Mouse (Mus musculus): ENCODE data around the gene Man2a2. TPM values are rescaled to one million over a fixed set of nuclear protein-coding genes. Genes with fewer than 3 reads are reported as not detected.

Gene Man2a2
- total RNA-seq, 2 experiments from 2014 or later = 106 to 115 TPM

DNA sequence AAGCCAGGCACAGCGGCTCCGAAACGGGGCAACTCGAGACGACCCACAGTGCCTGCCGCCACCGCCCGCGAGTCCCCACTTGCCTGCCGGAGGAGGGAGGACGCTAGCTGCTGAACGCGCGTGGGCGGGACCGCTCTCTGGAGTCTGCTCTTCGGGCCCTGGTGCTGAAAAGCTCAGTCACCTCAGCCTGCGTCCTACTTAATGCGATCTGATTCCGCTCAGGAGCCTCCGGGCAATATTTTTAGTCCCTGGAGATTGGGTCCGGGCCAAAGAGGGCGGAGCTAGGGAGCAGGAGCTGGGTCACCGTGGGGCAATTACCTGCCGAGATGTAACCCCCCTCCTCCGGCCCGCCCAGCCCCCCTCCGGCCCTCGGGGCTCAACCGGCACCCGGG lies 530 bp downstream of the Man2a2 start:
- DNase-seq (ENCODE audit: low spot score in 2 of 2) = peak; percentile 77 to 80

DNA sequence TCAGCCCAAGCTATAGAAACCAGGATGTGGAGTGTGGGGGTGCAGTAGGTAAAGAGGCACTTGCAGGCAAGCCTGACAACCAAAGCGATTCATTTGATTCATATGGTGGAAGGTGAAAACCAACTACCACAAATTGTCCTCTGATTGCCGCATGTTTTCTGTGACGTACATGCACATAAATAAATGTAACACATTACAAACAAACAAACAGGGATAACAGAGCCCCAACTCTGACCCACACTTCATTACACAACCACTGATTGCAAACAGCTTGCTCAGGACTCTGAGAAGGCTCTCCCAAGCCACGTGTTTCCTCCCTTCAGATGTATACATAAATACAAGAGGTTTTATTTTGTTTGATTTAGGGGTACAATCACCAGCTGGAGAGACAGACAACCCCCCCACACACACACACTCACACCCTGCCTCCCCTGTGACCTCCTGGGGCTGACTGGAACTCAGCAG lies 1.2 kb downstream of the Man2a2 start:
- DNase-seq (ENCODE audit: low spot score in 2 of 2) = no peak

DNA sequence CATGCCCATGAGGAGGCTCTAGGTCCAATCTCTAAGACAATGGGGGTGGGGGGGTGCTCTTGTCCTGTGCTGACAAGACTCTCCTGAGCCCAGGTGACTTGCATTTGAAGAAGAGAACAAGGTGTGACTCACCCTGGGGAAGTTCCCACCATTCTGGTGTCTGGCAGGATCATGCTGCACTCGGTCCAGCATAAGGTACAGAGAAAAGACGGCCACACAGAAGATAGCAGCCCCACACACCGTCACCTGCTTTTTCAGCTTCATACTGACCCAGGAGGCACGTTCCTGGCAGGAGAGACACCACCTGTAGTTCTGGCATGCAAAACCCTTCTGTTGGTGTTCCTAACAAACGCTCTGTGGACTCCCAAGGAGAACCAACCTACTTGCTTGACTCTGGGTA lies 1.7 kb downstream of the Man2a2 start:
- no peak for DNase-seq (ENCODE audit: low spot score in 2 of 2)

DNA sequence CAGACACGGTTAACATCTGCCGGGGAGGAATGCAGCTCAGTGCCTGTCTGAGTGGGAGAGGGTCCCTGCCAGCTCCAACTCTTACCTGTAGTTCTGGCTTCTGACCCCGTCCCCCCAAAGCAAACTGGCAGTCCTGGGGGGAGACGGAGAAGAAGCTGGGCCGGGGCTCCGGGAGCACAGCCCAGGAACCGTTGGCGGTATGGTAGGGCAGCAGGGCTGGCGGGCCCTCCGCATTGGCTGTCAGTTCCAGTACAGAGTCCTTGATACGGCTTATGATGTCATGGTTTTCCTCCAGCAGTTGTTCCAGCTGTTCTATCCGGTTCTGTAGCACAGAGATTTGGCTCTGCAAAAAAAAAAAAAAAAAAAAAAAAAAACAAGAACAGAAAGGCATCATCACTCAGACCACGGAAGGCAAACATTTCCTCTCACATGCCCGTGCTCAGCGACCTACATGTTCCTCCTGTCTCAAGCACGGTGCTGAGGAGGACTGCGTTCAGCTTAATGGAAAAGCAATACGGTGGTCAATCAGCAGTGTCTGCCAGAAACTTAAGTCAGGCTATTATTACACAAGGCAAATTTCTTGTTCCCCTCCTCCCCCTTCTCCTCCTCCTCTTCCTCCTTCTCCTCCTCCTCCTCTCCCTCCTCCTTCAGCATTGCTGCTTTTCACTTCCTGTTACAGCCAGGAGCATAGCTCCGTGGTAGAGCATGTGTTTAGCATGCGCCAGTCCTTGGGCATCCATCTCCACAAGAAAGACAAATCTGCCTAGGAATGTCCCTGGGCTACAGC lies 2.3 kb downstream of the Man2a2 start:
- no peak for DNase-seq (ENCODE audit: low spot score in 2 of 2)

DNA sequence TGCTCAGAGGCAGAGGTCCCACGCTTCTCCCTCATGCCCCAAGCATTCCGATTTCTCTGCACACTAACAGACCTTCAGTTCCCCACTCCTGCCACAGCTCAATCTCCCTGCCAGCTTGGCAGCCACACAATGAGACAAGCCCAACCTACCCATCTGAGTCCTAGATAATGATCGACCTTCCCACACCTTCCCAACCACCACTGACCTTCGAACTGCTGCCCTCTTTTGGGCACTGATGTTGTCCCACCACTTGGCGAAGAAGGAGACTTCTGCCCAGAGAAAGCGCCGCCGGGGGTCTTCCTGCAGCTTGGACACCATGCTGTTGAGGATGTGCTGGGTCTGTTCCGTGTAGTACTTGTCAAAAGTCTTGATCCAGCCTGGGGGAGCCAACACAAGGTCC lies 3.2 kb downstream of the Man2a2 start:
- DNase-seq (ENCODE audit: low spot score in 2 of 2) = no peak

DNA sequence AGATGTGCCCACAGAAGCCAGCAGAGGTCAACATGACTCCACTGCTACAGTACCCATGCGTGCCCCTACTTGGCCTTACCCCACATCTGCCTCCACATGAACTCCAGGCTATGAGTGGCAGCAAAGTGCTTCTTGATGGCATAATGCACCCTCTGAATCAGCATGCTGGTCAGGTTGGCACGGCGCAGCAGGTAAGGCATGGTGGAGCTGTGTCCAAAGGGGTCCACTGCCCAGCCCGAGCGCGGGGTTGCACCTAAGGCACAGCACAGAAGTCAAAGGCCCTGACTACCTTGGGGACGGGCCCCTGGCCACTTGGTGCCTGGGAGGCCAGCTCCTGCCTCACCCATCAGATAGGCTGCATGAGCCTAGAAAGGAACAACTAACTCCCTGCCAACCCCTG lies 3.9 kb downstream of the Man2a2 start:
- DNase-seq (ENCODE audit: low spot score in 2 of 2) = no peak

DNA sequence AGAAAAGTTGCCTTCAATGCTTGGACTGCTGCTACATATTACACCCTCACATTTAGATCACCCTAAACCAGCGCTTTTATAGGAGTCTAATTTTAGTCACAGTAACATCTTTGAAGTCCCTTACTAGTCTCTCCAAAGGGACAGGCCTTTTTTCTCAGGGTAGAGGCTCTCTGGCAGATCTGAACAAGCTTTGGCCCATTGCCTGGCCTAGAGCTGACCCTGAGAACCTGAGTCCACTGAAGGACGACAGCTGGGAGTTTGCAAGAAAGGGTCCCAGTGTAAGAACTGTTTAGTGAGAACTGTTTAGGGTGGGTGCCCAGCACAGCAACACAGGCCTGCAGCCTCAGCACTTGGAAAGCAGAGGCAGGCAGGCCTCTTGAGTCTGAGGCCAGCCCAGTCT lies 5.4 kb downstream of the Man2a2 start:
- DNase-seq (ENCODE audit: low spot score in 2 of 2) = no peak

DNA sequence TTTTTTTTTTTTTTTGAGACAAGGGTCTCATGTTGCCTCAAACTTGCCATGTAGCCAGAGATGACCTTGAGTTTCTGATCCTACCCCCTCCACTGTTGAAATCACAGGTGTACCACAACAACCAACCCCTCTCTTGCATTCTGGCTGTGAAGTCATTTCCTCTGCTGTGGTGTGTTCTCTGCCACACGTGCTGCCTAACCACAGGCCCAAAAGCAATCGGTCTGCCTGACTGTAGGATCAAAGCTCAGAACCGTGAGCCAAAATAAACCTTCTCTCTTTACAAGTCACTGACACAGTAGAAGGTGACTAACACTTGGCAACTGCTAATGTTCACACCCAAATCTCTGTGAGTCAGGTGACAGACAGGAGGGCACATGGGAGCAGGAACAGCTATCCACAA lies 10.7 kb downstream of the Man2a2 start:
- no peak for DNase-seq (ENCODE audit: low spot score in 2 of 2)

DNA sequence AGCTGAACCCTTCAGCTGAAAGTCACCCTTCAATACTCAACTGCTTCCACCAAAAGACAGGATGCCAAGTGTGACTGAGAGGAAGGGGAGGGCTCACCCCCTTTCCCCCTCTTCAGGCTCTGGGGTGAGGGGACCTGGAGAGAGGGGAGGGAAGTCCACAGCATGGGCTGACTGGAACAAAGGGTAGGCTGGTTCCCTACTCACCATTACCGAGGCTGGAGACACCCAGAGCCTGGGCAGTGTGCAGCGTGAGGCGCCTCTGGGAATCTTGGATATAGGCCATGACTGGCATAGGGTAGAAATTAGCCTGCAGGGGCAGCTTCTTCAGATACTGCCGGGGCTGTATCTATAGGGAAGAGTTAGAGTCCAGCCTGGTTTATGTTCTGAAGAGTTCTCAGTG lies 13.1 kb downstream of the Man2a2 start:
- DNase-seq (ENCODE audit: low spot score in 2 of 2) = no peak

DNA sequence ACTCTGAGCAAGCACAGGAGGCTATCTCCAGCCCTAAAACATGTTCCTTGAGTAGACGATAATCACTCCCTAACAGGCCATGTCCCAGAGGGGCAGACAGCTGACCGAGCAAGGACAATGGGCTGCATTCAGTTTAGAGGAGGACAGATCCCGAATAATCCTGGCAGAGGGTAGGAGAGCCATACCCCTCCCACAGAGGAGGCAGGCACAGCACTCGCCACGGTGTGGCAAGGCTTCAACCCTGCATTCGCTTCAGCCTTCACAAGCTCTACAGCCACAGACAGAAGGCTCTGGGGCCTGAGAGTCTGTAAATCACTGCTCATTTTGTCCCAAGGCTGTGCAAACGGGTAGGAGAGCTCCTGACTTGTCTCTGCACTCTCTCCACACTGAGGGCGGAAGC lies 14.0 kb downstream of the Man2a2 start:
- peak; percentile 37 to 47 for DNase-seq (ENCODE audit: low spot score in 2 of 2)

DNA sequence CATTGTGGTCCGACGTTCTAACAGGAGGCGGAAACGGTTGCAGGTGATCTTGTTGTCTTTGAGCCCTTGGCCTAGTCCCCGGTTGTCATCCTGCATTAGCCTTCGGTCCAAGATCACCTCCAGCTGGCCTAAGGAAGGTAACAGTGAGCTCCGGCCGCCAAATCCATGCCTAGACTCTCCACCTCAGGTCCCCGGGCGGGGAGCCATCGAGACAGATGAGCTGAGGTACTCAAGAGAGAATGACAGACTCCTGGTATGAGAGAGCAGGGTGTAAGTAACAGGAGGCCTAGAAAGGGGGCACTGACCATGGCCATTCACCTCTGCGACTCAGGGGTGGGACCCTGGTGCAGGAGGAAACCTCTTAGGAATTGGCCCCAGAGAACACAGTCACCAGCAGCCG lies 14.8 kb downstream of the Man2a2 start:
- DNase-seq (ENCODE audit: low spot score in 2 of 2) = no peak

DNA sequence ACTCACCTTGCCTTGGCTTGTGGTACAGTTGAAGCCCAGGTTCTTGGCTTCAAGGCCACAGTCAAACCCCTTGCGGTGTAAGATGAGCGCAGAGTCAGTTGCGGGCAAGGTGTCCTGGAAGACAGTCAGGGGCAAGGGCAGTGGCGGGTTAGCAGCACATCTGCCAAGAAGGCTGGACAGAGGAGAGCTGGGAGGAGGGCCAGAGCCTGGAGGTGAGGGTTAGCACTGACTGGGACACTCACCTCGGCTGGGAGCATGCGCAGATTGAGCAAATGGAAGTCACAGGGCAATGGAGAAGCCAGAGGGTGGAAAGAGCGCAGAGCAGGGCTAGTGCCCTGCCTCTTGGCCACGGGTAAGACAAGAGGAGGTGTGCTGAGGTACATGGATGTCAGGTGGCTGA lies 18.3 kb downstream of the Man2a2 start:
- DNase-seq (ENCODE audit: low spot score in 2 of 2) = no peak

DNA sequence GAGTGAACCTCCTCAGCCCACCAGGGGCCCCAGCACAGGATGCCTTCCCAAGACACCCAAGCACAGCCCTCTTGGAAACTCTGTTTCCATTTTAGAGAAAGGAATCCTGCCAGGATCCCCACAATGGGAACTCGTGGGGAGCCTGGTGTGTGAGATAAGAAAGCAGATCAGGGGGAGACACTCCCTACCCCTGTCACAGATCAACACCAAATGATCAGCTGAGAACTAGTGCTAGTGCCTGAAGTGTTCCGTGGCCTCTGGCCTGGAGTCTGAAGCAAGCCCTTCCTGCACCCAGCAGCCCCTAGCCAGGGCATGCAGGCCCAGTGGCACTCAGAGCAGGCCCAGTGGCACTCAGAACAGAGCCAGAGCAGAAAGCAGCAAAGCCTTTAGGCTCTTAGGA lies 20.4 kb downstream of the Man2a2 start:
- no peak for DNase-seq (ENCODE audit: low spot score in 2 of 2)

DNA sequence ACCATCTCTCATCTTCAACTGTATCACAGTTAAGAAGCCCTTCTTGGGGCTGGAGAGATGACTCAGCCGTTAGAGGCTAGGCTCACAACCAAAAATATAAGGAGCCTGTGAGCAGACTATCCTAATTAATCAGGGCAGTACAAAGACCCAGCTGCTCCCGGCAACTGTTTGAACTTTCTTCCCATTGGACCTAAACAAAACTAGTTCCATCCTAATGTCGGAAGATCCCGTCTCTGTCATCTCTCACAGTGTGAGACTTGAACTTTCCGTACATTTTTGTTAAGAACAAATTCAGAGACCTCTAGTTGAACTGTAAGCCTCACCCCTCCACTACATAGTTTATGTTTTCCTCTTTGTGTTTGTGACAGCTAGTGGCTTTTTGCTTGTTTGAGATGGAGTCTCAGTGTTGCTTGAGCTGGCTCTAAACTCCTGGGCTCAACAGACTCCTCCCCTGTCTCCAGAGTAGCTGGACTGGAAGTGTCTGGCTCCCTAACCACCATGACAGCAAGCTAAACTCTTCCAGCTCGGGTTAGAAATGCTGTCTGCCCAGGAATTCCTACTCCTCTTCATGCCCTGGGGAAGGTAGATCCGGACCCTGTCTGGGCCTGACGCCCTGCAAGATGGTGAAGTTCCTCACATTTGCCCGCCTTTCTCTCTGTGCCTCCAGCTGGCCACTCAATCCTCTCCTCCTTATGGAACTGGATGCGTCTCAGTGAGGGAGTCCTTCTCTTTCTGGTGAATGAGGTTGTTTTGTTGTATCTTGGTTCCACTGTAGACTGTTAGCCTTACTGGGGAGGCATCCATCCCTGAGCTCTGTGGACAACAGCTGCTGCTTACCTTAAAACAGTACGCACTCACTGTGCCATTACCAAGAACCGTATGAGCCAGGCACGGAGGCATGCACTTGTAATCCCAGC lies 23.2 kb downstream of the Man2a2 start:
- no peak for DNase-seq (ENCODE audit: low spot score in 2 of 2)

DNA sequence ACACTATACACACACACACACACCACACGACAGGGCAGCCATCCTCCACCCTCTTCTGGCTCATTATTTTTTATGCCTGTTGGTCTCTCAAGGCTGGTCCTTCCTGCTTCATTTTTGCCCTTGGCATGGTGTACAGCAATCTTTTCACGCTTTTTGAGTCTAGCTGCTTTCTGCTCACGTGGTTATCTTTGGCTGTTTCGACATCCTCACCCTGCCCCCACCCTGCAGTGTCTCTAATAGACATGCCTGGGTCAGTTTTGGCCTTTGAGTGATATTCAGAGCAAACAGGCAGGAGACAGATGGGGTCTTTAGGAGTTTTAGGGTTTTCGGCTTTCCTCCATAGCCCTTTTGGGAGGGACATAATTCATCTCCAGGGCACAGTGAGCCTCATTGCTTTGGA lies 24.3 kb downstream of the Man2a2 start:
- no peak for DNase-seq (ENCODE audit: low spot score in 2 of 2)

DNA sequence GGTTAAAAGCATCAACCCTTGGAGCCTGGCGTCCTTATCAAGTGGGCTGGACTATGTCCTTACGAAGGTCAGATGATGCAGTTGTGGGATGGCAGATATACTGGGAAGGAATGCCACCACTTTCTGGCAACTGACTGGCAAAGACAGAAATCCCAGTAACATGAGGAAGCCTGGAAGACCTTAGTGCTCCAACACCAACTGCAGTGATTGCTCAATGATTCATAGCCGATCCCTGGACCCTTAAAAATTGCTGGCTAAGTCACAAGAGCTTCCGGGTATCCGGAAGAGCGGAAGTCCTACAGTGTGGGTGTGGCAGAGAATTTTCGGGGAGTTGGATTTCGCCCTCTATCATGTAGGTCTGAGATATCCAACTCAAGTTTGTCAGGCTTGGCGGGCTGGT lies 25.0 kb downstream of the Man2a2 start:
- no peak for DNase-seq (ENCODE audit: low spot score in 2 of 2)

DNA sequence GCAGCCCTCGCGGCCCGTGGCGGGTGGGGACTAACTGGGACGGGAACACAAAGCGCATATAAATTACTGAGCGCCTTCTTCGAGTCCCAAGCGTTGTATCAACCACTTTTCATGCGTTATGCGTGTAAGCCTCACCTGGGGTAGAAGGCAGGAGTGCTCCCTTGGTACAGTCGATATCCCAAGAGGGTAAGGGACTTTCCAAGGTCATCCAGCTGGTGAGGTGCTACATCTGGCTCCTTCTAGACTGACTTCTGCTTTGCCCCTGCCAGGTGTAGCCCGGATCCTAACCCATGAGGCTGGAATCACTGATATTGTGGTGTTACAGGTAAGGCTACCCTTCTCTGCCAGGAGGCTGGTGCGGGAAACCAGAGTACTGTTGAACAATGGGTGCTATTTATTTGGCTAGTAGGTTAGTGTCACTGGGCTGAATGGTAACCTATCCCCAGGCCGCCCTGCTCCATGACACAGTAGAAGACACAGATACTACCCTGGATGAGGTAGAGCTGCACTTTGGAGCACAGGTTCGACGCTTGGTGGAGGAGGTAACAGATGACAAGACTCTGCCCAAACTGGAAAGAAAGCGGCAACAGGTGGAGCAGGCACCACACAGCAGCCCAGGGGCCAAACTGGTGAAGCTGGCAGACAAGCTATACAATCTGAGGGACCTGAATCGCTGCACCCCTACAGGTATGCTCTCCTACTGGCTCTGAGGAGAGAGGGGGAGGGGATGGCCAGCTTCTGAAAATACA lies 27.7 kb downstream of the Man2a2 start:
- DNase-seq (ENCODE audit: low spot score in 2 of 2) = no peak

DNA sequence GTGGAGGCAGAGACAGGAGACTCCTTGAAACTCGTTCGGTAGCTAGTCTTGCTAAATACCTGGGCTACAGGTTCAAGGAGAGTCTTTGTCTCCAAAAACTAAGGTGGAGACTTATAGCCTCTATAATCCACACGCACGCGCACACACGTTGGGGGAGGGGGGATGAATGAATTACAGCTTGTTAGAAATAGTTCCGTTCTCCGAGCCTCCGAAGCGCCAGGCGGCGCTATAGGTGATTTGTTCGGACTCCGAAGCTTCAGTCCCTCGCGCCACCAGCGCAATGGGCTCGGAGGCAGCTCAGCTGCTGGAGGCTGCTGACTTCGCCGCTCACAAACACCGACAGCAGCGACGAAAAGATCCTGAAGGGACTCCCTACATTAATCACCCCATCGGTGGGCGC lies 28.3 kb downstream of the Man2a2 start, which contains the start of gene Hddc3:
Hddc3 (plus strand) TSS at position 247 of the 400 bp plus-strand sequence.
- DNase-seq (ENCODE audit: low spot score in 2 of 2) = peak; percentile 98

DNA sequence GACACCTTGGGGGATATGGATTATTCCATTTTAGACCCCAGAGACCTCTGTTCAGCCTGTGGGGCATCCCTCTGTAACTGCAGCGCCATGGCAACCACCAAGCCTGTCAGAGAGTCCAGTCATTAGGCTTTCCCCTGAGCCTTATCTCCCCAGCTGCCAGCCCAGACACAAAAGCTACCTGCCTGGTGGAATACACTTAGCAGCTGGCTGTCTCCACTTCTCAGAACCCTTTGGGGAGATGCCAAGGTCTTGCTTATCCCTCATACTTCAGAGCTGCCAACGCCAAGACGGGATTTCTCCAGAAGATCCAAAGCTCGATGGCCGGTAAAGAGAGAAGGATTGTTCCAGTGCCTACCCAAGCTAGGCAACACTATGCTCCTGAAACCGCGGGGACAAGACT lies 29.4 kb downstream of the Man2a2 start:
- no peak for DNase-seq (ENCODE audit: low spot score in 2 of 2)

DNA sequence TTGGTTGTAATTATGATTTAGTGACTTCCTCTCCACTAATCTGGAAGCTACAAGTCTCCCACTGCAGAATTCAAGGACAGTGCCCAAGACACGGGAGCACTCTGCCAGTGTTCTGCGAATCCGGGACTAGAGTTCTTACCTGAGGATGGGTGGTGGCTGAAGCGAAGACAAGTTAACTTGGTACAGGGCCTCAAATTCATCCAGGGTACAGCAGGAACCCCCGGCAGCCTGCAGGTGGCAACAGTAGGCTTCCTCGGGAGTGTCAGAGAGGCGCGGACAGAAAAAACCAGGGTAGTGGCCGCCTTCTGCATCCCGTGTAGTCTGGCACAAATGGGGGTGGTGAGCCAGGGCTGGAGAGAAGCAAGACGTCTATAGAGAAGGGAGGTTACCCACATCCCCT lies 30.4 kb downstream of the Man2a2 start, which contains the start of gene Unc45a:
Unc45a (minus strand) TSS at position 213 of the 400 bp plus-strand sequence.
- peak; percentile 63 to 72 for DNase-seq (ENCODE audit: low spot score in 2 of 2)
